Mouse (Mus musculus): ENCODE results near the gene Zmym1. TPM values are rescaled to one million over a fixed set of nuclear protein-coding genes. Genes with fewer than 3 reads are reported as not detected.

Zmym1 gene
- total and polyA plus RNA-seq, 3 experiments = 13.2 to 17.6 TPM; not detected in 1

- Histone ChIP-seq H3K36me3 (ENCODE audit: control insufficient read depth in 1 of 2, insufficient read depth in 2 of 2, low read length in 2 of 2) (peaks cover 0 to 21% of the 10 kb centered on the region in 2 experiments; a peak in 2 of 4 replicates), H3K27ac (ENCODE audit: control insufficient read depth, low read depth, low read length) (no peak overlapping the region), H3K4me1 (ENCODE audit: control insufficient read depth in 1 of 2, insufficient read depth in 2 of 2, low read length in 2 of 2) (no peaks in the 10 kb centered on the region), H3K27me3 (ENCODE audit: control insufficient read depth in 1 of 2, insufficient read depth in 2 of 2, low read length in 2 of 2) (no peaks in the 10 kb centered on the region), H3K79me2 (ENCODE audit: control insufficient read depth, insufficient read depth, low read length, poor library complexity) (peaks cover under 1% of the 10 kb centered on the region; the same call in 1 of the 2 replicates), H3K4me3 (ENCODE audit: control insufficient read depth in 1 of 2, insufficient read depth in 1 of 2, low read depth in 2 of 2, low read length in 2 of 2) (no peak overlapping the region), H3K9me3 (replicated peaks; ENCODE audit: insufficient read depth, low read length) (no peaks in the 10 kb centered on the region), H3K9ac (ENCODE audit: control insufficient read depth, low read depth, low read length, poor library complexity, severe bottlenecking) (no peak overlapping the region)
- no peak for TF ChIP-seq ZKSCAN1 (IDR thresholded peaks at IDR 0.05; ENCODE audit: low read depth, low read length)
- no peak for TF ChIP-seq HCFC1 (IDR thresholded peaks at IDR 0.05; ENCODE audit: low read depth, low read length)
- TF ChIP-seq MYC (IDR thresholded peaks at IDR 0.05; ENCODE audit: low read depth, low read length) = no peak
- no peak for TF ChIP-seq E2F4 (IDR thresholded peaks at IDR 0.05; ENCODE audit: borderline replicate concordance, low read depth, low read length)
- no peak for TF ChIP-seq TCF12 (IDR thresholded peaks at IDR 0.05; ENCODE audit: low read depth, low read length)
- TF ChIP-seq KAT2A (conservative IDR thresholded peaks at IDR 0.05; ENCODE audit: low read depth, low read length) = no peak
- TF ChIP-seq TBP (IDR thresholded peaks at IDR 0.05; ENCODE audit: low read depth, low read length) = no peak
- TF ChIP-seq GABPA (IDR thresholded peaks at IDR 0.05; ENCODE audit: low read depth, low read length) = no peak
- no peak for TF ChIP-seq MEF2A (IDR thresholded peaks at IDR 0.05; ENCODE audit: extremely low read depth, insufficient replicate concordance, low read depth, low read length, poor library complexity, severe bottlenecking)
- TF ChIP-seq USF2 (IDR thresholded peaks at IDR 0.05; ENCODE audit: borderline replicate concordance in 1 of 2, insufficient read depth in 1 of 2, low read depth in 1 of 2, low read length in 2 of 2) = no peak
- no peak for TF ChIP-seq MAX (IDR thresholded peaks at IDR 0.05; ENCODE audit: low read length)
- no peak for TF ChIP-seq POLR2AphosphoS2 (IDR thresholded peaks at IDR 0.05; ENCODE audit: low read length)
- no peak for DNase-seq (ENCODE audit: low read depth, low spot score)
These were observed 7.9 kb downstream of the Zmym1 start for GRCm38 (mm10) chr4:127053071-127053470.

GRCm38 (mm10) chr4:127051121-127051520 lies 9.8 kb downstream of the Zmym1 start:
- Histone ChIP-seq H3K79me2 (ENCODE audit: control insufficient read depth, insufficient read depth, low read length, poor library complexity) (no peaks in the 10 kb centered on the region), H3K27ac (ENCODE audit: control insufficient read depth, low read depth, low read length) (no peak overlapping the region), H3K36me3 (ENCODE audit: control insufficient read depth in 1 of 2, insufficient read depth in 2 of 2, low read length in 2 of 2) (peaks cover 0 to 21% of the 10 kb centered on the region in 2 experiments; a peak in 2 of 4 replicates), H3K4me3 (ENCODE audit: control insufficient read depth in 1 of 2, insufficient read depth in 1 of 2, low read depth in 2 of 2, low read length in 2 of 2) (no peak overlapping the region), H3K4me1 (ENCODE audit: control insufficient read depth in 1 of 2, insufficient read depth in 2 of 2, low read length in 2 of 2) (no peaks in the 10 kb centered on the region), H3K9me3 (replicated peaks; ENCODE audit: insufficient read depth, low read length) (no peaks in the 10 kb centered on the region), H3K27me3 (ENCODE audit: control insufficient read depth in 1 of 2, insufficient read depth in 2 of 2, low read length in 2 of 2) (no peaks in the 10 kb centered on the region), H3K9ac (ENCODE audit: control insufficient read depth, low read depth, low read length, poor library complexity, severe bottlenecking) (no peak overlapping the region)
- no peak for DNase-seq (ENCODE audit: low read depth, low spot score)
- no peak for TF ChIP-seq SIN3A (IDR thresholded peaks at IDR 0.05; ENCODE audit: low read length)
- TF ChIP-seq MEF2A (IDR thresholded peaks at IDR 0.05; ENCODE audit: extremely low read depth, insufficient replicate concordance, low read depth, low read length, poor library complexity, severe bottlenecking) = no peak
- no peak for TF ChIP-seq HCFC1 (IDR thresholded peaks at IDR 0.05; ENCODE audit: low read depth, low read length)
- no peak for TF ChIP-seq RCOR1 (IDR thresholded peaks at IDR 0.05; ENCODE audit: low read depth, low read length)
- no peak for TF ChIP-seq CHD2 (IDR thresholded peaks at IDR 0.05; ENCODE audit: low read length)
- TF ChIP-seq ZMIZ1 (IDR thresholded peaks at IDR 0.05; ENCODE audit: low read depth, low read length) = no peak
- TF ChIP-seq GATA1 (IDR thresholded peaks at IDR 0.05; ENCODE audit: low read depth, low read length) = no peak
- TF ChIP-seq ZKSCAN1 (IDR thresholded peaks at IDR 0.05; ENCODE audit: low read depth, low read length) = no peak
- no peak for TF ChIP-seq TCF12 (IDR thresholded peaks at IDR 0.05; ENCODE audit: low read depth, low read length)
- no peak for TF ChIP-seq ZNF384 (IDR thresholded peaks at IDR 0.05; ENCODE audit: low read depth, low read length)
- no peak for TF ChIP-seq POLR2AphosphoS2 (IDR thresholded peaks at IDR 0.05; ENCODE audit: low read length)

All from MEL (cell line).